Mouse (Mus musculus): ENCODE measurements around the gene Wtip.
"Not testable (repeated sequence)": the region's sequence is repeated elsewhere in the genome, so short reads cannot be mapped to it uniquely, and the experiment has no call there.

The Wtip gene

GRCm38 (mm10) chr7:34120636-34121035, 12.4 kb downstream of the Wtip start:
- not testable (repeated sequence) for DNase-seq (ENCODE audit: low spot score)

GRCm38 (mm10) chr7:34116601-34117000, 16.5 kb downstream of the Wtip start:
- no peak for DNase-seq (ENCODE audit: low spot score)

DNA sequence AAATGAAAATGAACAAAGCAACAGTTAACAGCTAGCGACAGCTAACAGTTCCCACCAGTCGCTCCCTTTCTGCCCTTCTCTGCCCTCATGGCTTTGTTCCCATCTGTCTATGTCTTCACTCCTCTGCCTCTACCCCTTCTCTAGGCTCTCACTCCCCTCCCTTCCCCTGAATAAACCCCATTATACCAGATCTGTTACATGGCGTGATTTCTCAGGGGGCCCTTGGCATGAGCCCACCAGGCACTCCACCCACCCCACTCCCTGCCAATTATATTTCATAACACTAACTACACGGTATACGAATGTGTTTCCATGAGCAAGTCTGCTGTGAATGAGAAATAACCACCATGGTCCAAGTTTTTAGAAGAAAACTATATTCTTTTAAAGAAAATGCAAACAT, 23.9 kb downstream of the Wtip start:
- DNase-seq (ENCODE audit: low spot score) = no peak

- DNase-seq (ENCODE audit: low spot score) = no peak
These were observed 31.8 kb downstream of the Wtip start for GRCm38 (mm10) chr7:34101276-34101675.

DNA sequence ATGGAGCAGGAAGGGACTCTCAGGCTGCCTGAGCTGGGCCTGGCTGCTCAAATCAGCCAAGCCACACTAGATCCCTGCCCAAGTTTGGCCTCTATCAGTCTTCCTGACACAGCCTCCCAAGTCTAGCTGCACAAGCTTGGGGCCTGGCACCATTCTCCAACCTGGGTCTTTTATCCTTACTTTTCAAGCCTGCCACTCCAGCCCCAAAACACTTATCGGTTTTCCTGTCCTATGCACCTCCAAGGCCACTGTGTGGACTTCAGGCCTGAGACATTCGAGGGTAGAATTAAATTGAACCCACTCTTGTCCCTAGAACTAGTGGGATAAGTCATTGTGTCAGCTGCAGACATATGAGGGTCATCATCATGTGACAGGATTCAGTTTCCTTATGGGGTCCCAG, 33.1 kb downstream of the Wtip start:
- no peak for DNase-seq (ENCODE audit: low spot score)

GRCm38 (mm10) chr7:34094911-34095481, 38.1 kb downstream of the Wtip start, which contains the start of gene Scgb1b30:
Gene Scgb1b30 (plus strand): TSS chr7:34095431.
- DNase-seq (ENCODE audit: low spot score) = no peak

DNA sequence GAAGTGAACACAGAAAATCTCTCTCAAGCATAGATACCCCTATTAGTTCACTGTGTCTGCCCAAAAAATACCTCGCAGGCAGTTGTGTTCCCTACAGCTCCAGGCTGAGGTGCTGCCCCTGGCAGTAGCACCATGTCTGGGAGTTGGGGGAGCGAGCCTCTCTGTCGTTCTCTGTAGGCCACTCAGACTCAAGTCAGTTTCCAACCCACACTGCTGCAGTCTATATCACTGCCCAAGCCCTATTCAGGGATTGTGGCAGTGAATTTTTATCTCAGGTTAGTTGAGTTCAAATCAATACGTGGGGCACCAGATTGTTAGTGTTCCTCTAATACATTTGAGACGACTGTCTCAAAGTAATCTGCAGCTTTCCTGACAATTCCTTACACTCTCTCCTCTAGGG, 64.9 kb downstream of the Wtip start:
- not testable (repeated sequence) for DNase-seq (ENCODE audit: low spot score)

Data from urinary bladder, postnatal 25 days (tissue).